Mouse (Mus musculus) hindbrain, embryonic 15.5 days (tissue): Measurements from ENCODE around the gene Lyl1. TPM values are rescaled to one million over a fixed set of nuclear protein-coding genes. Genes with fewer than 3 reads are reported as not detected.

Experiments used
- ATAC-seq: fragments of 200-750 bp; cut with Nextera tagmentation; 2 replicates; pipeline ENCODE4 v1.8.0; 2017; ENCODE audit warnings: low read depth, moderate number of reproducible peaks, moderate TSS enrichment; ENCODE audit not compliant: low FRiP score
- H3K27ac ChIP-seq: fragments of 300-500 bp; sonication (generic); replicated peaks from 2 replicates; pipeline ENCODE4 v1.5.1; 2015; ENCODE audit warnings: mild to moderate bottlenecking, inconsistent platforms
- H3K27me3 ChIP-seq: fragments of 300-500 bp; sonication (generic); 2 replicates; pipeline ENCODE4 v1.6.1; 2015; ENCODE audit warnings: control low read depth, inconsistent platforms
- H3K36me3 ChIP-seq: fragments of 300-500 bp; sonication (generic); 2 replicates; pipeline ENCODE4 v1.6.1; 2015; ENCODE audit warnings: control low read depth, inconsistent platforms
- H3K4me1 ChIP-seq: fragments of 300-500 bp; sonication (generic); replicated peaks from 2 replicates; pipeline ENCODE4 v1.6.1; 2015; ENCODE audit warnings: control low read depth, inconsistent platforms
- H3K4me2 ChIP-seq: fragments of 300-500 bp; sonication (generic); 2 replicates; pipeline ENCODE4 v1.6.1; 2015; ENCODE audit warnings: moderate library complexity, mild to moderate bottlenecking, inconsistent platforms
- H3K4me3 ChIP-seq: fragments of 300-500 bp; sonication (generic); 2 replicates; pipeline ENCODE4 v1.5.1; 2015; ENCODE audit warnings: mild to moderate bottlenecking, inconsistent platforms
- H3K9ac ChIP-seq: fragments of 300-500 bp; sonication (generic); 2 replicates; pipeline ENCODE4 v1.6.1; 2015; ENCODE audit warnings: inconsistent platforms
- H3K9me3 ChIP-seq: fragments of 300-500 bp; sonication (generic); 2 replicates; pipeline ENCODE4 v1.6.1; 2016; ENCODE audit warnings: control low read depth, inconsistent platforms
- WGBS: fragments of 180-500 bp; shearing (Covaris S2); methylation state at CpG from one replicate; pipeline ENCODE4 v1.1.7; 2015; 5-methylcytosine and 5-hydroxymethylcytosine counted together
- polyA plus RNA-seq: library from polyadenylated mRNA; unstranded; fragments of >200 nt; fragmentation: Nextera tagmentation; extraction: Ambion mirVana; gene quantifications from 2 replicates; pipeline ENCODE4 v1.2.1, GENCODE M21; 2015

The Lyl1 gene
- polyA plus RNA-seq, 1 experiment from 2014 or later = 3.1 TPM

DNA sequence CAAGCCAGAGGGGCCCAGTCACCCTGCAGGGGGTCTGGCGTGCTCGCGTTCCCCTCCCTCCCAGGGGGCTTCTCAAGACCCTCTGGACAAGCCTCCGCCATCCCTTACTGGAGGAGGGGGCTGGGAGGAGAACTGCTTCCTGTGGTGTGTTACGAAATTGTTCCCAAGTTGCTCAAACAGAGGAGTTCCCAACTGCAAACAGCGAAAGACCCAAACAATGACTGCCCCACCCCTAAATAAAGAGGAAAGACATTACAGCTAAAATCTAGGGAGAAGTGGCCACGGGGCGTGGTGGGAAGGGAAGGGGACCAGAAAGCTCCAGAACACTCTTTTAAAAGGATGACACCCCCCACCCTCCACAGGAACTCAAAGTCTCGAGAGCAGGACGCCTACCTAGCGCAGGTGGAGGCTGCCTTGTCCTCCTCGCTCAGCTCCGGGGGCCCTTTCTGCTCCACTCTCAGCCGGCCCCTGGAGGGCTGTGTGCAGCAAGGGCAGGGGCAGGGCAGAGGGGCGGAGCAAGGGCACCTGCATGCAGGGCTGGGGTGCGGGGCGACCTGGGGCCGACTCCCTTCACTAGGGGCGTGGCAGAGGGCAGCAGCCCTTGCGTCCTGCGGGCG lies 6.1 kb downstream of the Lyl1 start:
- H3K4me2 ChIP-seq = peak overlapping the region; percentile 40
- ATAC-seq = no peak
- no peaks in the 10 kb centered on the region for H3K9me3 ChIP-seq
- peak overlapping the region; percentile 84 for H3K27ac ChIP-seq
- H3K4me3 ChIP-seq = peak overlapping the region; percentile 19; the same call in 1 of the 2 replicates
- peaks cover 67% of the 10 kb centered on the region for H3K4me1 ChIP-seq
- H3K27me3 ChIP-seq = peaks cover 35% of the 10 kb centered on the region
- no peaks in the 10 kb centered on the region for H3K36me3 ChIP-seq
- peak overlapping the region; percentile 12; the same call in 1 of the 2 replicates for H3K9ac ChIP-seq
- WGBS = 5% methylated on average over 22 of the region's 22 CpGs

DNA sequence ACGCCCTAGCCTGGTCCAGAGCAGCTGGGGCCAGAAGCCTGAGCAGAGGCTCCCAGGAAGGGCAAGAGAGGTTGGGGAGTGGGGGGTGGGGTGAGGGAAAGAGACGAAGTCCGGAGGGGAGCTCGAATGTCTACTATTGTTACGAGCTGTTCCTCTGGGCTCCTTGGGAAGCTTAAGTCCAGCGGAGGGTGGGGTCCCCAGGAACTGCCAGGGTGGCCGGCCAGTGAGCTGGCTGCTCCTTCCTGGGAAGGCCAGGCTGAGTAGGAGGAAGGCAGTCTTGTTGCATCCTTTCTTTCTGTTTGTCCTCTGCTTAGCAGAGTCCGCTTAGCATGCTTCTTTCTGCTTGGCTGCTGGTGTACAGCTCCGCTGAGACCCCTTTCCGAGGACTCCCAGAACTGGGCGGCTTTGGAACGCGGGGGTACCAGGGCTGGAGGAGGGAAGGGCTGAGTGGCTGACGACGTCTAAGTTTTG lies 6.8 kb downstream of the Lyl1 start:
- 3% methylated on average over 15 of the region's 15 CpGs for WGBS
- Histone ChIP-seq H3K4me2 (peak overlapping the region; percentile 40), H3K4me3 (no peak overlapping the region), H3K27me3 (peaks cover 28% of the 10 kb centered on the region), H3K36me3 (no peaks in the 10 kb centered on the region), H3K27ac (peak overlapping the region; percentile 84), H3K9ac (peak overlapping the region; percentile 28; the same call in 1 of the 2 replicates), H3K9me3 (no peaks in the 10 kb centered on the region), H3K4me1 (peaks cover 70% of the 10 kb centered on the region)
- ATAC-seq = no peak

DNA sequence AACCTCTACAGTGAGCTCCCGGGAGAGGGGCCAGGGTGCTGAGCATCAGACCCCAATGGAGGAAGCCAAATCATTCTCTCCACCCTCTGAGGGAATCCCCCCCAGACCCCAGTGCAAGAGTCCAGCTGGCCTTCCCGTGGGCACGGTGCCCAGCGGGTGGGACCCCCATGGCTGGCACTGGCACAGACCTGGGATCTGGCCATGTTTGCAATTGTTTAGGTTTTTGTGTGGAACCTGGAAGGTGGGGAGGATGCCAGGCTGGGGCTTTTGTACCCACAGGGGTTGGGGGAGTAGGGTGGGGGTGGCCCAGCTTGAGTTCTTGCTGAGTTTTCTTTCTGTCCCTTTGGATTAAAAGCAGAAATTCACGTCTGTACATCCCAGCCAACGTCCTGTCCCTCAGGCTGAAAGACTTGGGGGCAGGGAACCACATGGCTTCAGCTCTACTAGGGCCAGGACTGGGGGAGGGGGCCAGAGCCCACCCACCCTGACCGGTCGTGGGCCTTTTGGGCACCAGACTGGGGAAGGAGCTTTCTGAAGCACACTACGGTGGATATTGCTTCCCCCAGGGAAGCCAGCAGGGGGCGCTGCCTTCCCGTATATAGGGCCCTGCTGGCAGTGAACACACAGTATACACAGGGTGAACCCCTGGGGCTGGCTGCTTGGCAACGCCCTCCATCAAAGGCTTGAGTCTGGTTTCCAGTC lies 7.7 kb downstream of the Lyl1 start:
- H3K9ac ChIP-seq = no peak overlapping the region
- peak overlapping the region; percentile 84 for H3K27ac ChIP-seq
- WGBS = 6% methylated on average over 12 of the region's 12 CpGs

DNA sequence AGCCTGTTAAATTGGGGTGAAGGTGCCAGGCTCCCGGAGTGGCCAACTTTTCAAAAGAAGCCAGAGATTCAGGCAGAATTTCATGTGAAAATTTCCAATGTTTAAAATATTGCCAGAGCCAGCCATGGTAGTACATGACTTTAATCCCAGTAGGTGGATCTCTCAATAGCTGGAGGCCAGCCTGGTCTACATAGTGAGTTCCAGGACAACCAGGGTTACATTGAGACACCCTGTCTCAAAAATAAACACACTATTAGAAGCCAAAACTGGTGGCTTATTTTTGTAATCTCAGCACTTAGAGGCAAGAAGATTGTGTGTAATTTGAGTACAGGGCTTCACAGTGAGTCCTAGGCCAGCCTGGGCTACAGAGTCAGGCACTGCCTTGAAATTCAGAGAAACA lies 8.7 kb downstream of the Lyl1 start:
- no peak for ATAC-seq
- Histone ChIP-seq H3K36me3 (no peaks in the 10 kb centered on the region), H3K9me3 (no peaks in the 10 kb centered on the region), H3K4me2 (no peak overlapping the region), H3K4me3 (no peak overlapping the region), H3K27ac (peak overlapping the region; percentile 84), H3K4me1 (peaks cover 77% of the 10 kb centered on the region), H3K9ac (no peak overlapping the region), H3K27me3 (peaks cover 16% of the 10 kb centered on the region)
- 78% methylated on average over 1 of the region's 1 CpGs for WGBS

More for the DNA sequence above, 7.7 kb downstream of the Lyl1 start:
- Histone ChIP-seq H3K9me3 (no peaks in the 10 kb centered on the region), H3K4me1 (peaks cover 71% of the 10 kb centered on the region), H3K36me3 (no peaks in the 10 kb centered on the region), H3K4me3 (no peak overlapping the region), H3K27me3 (peaks cover 21% of the 10 kb centered on the region), H3K4me2 (no peak overlapping the region)
- peak; percentile 77 for ATAC-seq

DNA sequence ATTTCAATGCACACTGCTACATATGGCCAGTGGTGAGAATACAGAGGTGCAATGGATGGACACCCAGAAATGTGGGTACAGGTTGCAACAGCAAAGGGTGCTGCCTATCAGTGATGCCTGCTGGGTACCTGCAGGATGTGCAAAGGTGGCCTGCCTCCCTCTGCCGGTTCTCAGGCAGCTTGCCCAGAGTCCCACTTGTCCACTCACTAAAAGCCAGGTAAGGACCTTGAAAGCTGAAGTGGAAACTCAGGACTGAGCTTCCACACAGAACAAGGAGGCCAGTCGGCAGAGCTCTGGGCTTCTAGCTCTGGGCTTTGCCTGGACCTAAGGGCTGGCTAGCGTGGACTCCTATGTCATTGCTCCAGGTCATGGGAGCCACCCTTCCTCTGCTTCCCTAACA lies 10.1 kb downstream of the Lyl1 start:
- Histone ChIP-seq H3K4me1 (peaks cover 77% of the 10 kb centered on the region), H3K27ac (peak overlapping the region; percentile 84), H3K4me3 (no peak overlapping the region), H3K9ac (no peak overlapping the region), H3K4me2 (no peak overlapping the region), H3K36me3 (no peaks in the 10 kb centered on the region), H3K9me3 (no peaks in the 10 kb centered on the region), H3K27me3 (peaks cover 11% of the 10 kb centered on the region)
- 41% methylated on average over 3 of the region's 3 CpGs for WGBS
- no peak for ATAC-seq

DNA sequence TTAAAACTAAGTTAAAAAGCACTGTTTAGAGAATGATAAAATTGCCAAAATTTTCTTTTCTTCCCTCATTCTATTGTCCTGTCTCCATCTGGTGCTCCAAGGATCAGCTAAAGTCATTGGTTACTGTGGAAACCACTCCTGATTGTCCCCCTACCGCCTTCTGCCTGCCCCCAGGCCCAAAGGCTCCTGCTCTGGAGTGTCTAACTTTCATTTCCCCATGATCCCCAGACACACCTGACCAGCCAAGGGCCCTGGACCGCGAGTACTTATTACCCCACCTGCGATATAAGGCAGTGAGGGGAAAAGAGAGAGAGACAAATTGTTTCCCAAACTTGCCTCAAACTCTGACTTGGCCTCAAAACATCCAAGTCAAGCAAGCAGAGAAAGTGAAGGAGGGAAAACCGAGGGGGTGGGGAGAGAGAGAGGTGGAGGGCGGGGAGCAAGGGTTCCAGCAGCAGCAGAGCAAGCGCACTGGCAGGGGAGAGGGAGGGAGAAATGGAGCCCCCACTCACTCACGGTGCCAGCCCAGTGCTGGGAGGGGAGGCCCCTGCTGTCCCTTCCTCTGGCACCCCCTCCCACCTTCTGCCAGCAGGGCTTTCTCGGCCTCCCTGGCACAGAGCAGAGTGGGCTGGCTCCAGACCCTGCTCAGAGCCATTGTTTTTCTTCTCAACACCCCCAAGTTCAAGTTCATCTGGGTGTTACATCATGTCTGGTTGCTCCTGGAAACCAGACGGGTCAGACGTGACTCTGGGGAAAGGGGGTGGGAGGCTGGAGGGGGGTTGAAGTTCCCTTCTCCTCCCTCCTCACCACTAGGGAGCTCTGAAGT lies 10.9 kb downstream of the Lyl1 start:
- Histone ChIP-seq H3K4me3 (no peak overlapping the region), H3K4me2 (no peak overlapping the region), H3K9ac (no peak overlapping the region), H3K27me3 (peaks cover 14% of the 10 kb centered on the region), H3K9me3 (no peaks in the 10 kb centered on the region), H3K36me3 (no peaks in the 10 kb centered on the region), H3K27ac (peak overlapping the region; percentile 84), H3K4me1 (peaks cover 74% of the 10 kb centered on the region)
- peak; percentile 83 for ATAC-seq
- 13% methylated on average over 10 of the region's 11 CpGs for WGBS

- 26% methylated on average over 3 of the region's 3 CpGs for WGBS
- ATAC-seq = 0 out of 2 replicates have a peak, but pooled peaks have one; percentile 17
- Histone ChIP-seq H3K4me2 (no peak overlapping the region), H3K4me1 (peaks cover 70% of the 10 kb centered on the region), H3K9ac (no peak overlapping the region), H3K36me3 (no peaks in the 10 kb centered on the region), H3K27ac (peak overlapping the region; percentile 84), H3K4me3 (no peak overlapping the region), H3K27me3 (peaks cover 14% of the 10 kb centered on the region), H3K9me3 (no peaks in the 10 kb centered on the region)
Measured at GRCm38 (mm10) chr8:84712759-84713120, 11.5 kb downstream of the Lyl1 start.

- no peak overlapping the region for H3K9ac ChIP-seq
- H3K4me1 ChIP-seq = peaks cover 64% of the 10 kb centered on the region
- WGBS = 41% methylated on average over 4 of the region's 4 CpGs
Measured at GRCm38 (mm10) chr8:84713381-84713780, 12.1 kb downstream of the Lyl1 start.

DNA sequence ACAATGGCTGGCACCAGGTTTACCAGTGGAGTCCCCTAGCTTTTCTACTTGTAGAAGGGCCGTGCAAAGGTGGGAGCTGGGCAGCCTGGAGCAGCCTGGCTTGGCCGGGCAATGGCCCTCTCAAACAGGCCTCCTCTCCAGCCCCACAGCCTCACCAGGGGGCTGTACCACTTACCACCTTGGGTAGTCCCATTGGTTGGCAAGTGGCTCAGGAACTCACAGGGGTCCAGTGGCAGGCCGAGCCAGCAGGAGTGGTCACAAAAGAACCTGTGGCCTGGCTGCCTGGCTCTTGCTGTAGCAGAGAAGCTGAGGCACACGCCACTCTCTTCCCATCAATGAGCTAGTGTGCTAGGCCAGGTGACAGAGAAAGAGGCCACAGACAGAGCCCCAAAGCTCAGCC lies 12.9 kb downstream of the Lyl1 start:
- peaks cover 13% of the 10 kb centered on the region for H3K27me3 ChIP-seq
- H3K4me3 ChIP-seq = no peak overlapping the region
- peaks cover 58% of the 10 kb centered on the region for H3K4me1 ChIP-seq
- H3K27ac ChIP-seq = peak overlapping the region; percentile 84
- H3K9ac ChIP-seq = no peak overlapping the region
- 60% methylated on average over 4 of the region's 4 CpGs for WGBS
- no peak overlapping the region for H3K4me2 ChIP-seq
- ATAC-seq = no peak
- H3K9me3 ChIP-seq = no peaks in the 10 kb centered on the region
- no peaks in the 10 kb centered on the region for H3K36me3 ChIP-seq

More at GRCm38 (mm10) chr8:84713381-84713780, 12.1 kb downstream of the Lyl1 start:
- Histone ChIP-seq H3K9me3 (no peaks in the 10 kb centered on the region), H3K4me2 (no peak overlapping the region), H3K36me3 (no peaks in the 10 kb centered on the region), H3K27ac (peak overlapping the region; percentile 84), H3K27me3 (peaks cover 9% of the 10 kb centered on the region), H3K4me3 (no peak overlapping the region)
- no peak for ATAC-seq

DNA sequence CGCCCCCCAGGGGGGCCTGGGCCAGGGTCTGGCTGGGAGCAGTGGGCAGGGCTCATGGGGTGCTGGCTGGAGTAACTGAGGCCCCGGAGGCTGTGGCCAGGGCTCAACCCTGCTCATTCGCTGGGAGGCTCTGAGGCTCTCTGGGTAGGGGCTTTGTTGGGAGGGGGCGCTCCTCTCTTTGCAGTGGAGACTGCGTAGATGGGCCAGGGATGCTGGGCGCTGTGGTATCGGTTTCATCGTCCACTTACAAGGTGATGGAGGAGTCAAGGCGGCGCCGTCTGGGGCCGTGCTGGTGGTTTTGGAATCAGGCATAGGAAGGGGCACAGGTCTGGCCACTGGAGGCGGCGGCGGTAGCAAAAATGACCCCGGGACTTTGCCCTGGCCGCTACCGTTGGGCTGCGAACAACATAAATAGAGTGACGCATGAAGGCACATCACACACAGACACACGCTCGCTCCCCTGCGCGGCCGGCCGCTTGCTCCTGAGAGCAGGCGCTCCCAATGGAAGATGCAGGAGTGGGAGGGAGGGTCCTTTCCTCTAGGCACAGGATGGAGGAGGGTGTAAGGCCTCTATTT lies 14.7 kb downstream of the Lyl1 start:
- Histone ChIP-seq H3K27me3 (peaks cover 13% of the 10 kb centered on the region), H3K27ac (peak overlapping the region; percentile 61)
- 7% methylated on average over 27 of the region's 27 CpGs for WGBS

DNA sequence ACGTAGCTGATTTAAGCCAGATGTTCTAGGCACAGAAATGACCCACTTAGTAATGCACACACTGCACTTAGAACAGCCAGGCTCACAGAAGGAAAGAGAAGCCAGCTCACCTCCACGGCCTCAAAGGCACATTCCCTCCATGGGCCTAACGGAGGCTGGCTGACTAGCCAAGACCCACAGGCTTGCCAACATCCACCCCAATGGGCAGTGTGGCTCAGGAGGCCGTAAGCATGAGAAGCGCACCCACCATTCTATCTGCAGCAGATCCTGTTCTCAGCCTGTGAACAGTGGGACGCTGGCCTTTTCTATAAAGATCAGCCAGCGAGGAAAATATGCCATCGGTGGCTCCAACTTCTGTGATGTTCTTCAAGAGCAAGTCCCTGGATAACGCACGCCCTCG lies 15.5 kb downstream of the Lyl1 start:
- Histone ChIP-seq H3K9ac (no peak overlapping the region), H3K4me1 (peaks cover 40% of the 10 kb centered on the region), H3K4me2 (no peak overlapping the region), H3K27ac (peak overlapping the region; percentile 40; the same call in 1 of the 2 replicates), H3K9me3 (no peaks in the 10 kb centered on the region), H3K4me3 (no peak overlapping the region), H3K27me3 (peaks cover 13% of the 10 kb centered on the region), H3K36me3 (no peaks in the 10 kb centered on the region)
- WGBS = 83% methylated on average over 11 of the region's 11 CpGs
- no peak for ATAC-seq

More for the DNA sequence above, 14.7 kb downstream of the Lyl1 start:
- Histone ChIP-seq H3K4me2 (peak overlapping the region; percentile 41), H3K9ac (0 out of 2 replicates have a peak overlapping the region, but pooled peaks have one; percentile 2), H3K9me3 (no peaks in the 10 kb centered on the region), H3K4me1 (peaks cover 48% of the 10 kb centered on the region), H3K4me3 (0 out of 2 replicates have a peak overlapping the region, but pooled peaks have one; percentile 2), H3K36me3 (no peaks in the 10 kb centered on the region)
- ATAC-seq = no peak
